Mouse (Mus musculus) erythroblast, embryonic 14.5 days (primary cell): Measurements from ENCODE around the gene Cacna1d.

Source experiments
- GATA1 ChIP-seq: IDR thresholded peaks from 2 replicates; pipeline ENCODE4 v1.6.1; 2012; ENCODE audit warnings: low read length, inconsistent platforms, mixed read lengths
- TAL1 ChIP-seq: IDR thresholded peaks from 3 replicates; pipeline ENCODE4 v1.6.1; 2012; ENCODE audit warnings: low read length, inconsistent platforms, mixed read lengths

- TF ChIP-seq GATA1: no peak
- no peak for TF ChIP-seq TAL1
These were observed 318.2 kb downstream of the Cacna1d start for GRCm38 (mm10) chr14:30172821-30173755.
